ENCODE assay signal across 7 mouse cellular contexts in genomic region chr6:136471601-136472000, GRCm38 (mm10). TPM values are rescaled to one million over a fixed set of nuclear protein-coding genes. Genes with fewer than 3 reads are reported as not detected.
DNase-seq lines count a peak whose midpoint lies in the region; ATAC-seq and TF ChIP-seq lines count a peak whose summit lies in the region.

No protein-coding gene starts in this region.

- H3K27me3 ChIP-seq in spleen, adult 2 months (ENCODE audit: control insufficient read depth, insufficient read depth, low read length): no peaks in the 10 kb centered on the region
- H3K27me3 ChIP-seq in forebrain, embryonic 15.5 days: no peaks in the 10 kb centered on the region
- no peaks in the 10 kb centered on the region for H3K27me3 ChIP-seq in liver, embryonic 12.5 days (replicated peaks)

- H3K9ac ChIP-seq in forebrain, embryonic 15.5 days (replicated peaks): no peak overlapping the region
- no peak overlapping the region; the same call in 1 of the 2 replicates for H3K9ac ChIP-seq in liver, embryonic 12.5 days

- WGBS in spleen, adult 2 months: 48% methylated on average over 5 of the region's 5 CpGs
- WGBS in forebrain, embryonic 15.5 days: 23% methylated on average over 5 of the region's 5 CpGs
- WGBS in liver, embryonic 12.5 days (ENCODE audit: insufficient replicate concordance): 27% methylated on average over 5 of the region's 5 CpGs

- DNase-seq in spleen, adult 2 months (ENCODE audit: low read depth in 1 of 2, low spot score in 2 of 2): no peak
- no peak for DNase-seq in spleen, postnatal 36 days (ENCODE audit: low spot score in 2 of 2)
- peak; percentile 33 for DNase-seq in thymus, postnatal 4 days
- DNase-seq in cerebellum, adult 18-20 months: no peak
- no peak for DNase-seq in lung, postnatal 14 days

- no peaks in the 10 kb centered on the region for H3K9me3 ChIP-seq in forebrain, embryonic 15.5 days
- no peaks in the 10 kb centered on the region for H3K9me3 ChIP-seq in liver, embryonic 12.5 days (replicated peaks)

- peak overlapping the region; percentile 69 for H3K27ac ChIP-seq in spleen, adult 2 months (ENCODE audit: insufficient read depth, low read length)
- H3K27ac ChIP-seq in forebrain, embryonic 15.5 days (replicated peaks): peak overlapping the region; percentile 97
- peak overlapping the region; percentile 97 for H3K27ac ChIP-seq in liver, embryonic 12.5 days

- no peak overlapping the region for H3K4me3 ChIP-seq in spleen, adult 2 months (ENCODE audit: extremely low read depth, insufficient read depth, insufficient read length)
- no peak overlapping the region for H3K4me3 ChIP-seq in forebrain, embryonic 15.5 days
- H3K4me3 ChIP-seq in liver, embryonic 12.5 days: no peak overlapping the region

- H3K4me2 ChIP-seq in forebrain, embryonic 15.5 days (replicated peaks): no peak overlapping the region
- peak overlapping the region; percentile 64 for H3K4me2 ChIP-seq in liver, embryonic 12.5 days

- H3K4me1 ChIP-seq in spleen, adult 2 months (ENCODE audit: control insufficient read depth, insufficient read depth, insufficient read length): peaks cover 26% of the 10 kb centered on the region
- peaks cover 41% of the 10 kb centered on the region for H3K4me1 ChIP-seq in forebrain, embryonic 15.5 days
- H3K4me1 ChIP-seq in liver, embryonic 12.5 days: peaks cover 83% of the 10 kb centered on the region

- no peak for TF ChIP-seq POLR2A in spleen, adult 2 months (IDR thresholded peaks at IDR 0.05; ENCODE audit: low read depth, low read length)

- no peak for TF ChIP-seq CTCF in spleen, adult 2 months (IDR thresholded peaks at IDR 0.05; ENCODE audit: extremely low read depth, insufficient read depth, insufficient read length, insufficient replicate concordance)

- ATAC-seq in forebrain, embryonic 15.5 days (replicated peaks): no peak
- ATAC-seq in liver, embryonic 12.5 days: no peak

- H3K36me3 ChIP-seq in spleen, adult 2 months (ENCODE audit: control insufficient read depth, insufficient read depth, low read length): no peaks in the 10 kb centered on the region
- no peaks in the 10 kb centered on the region for H3K36me3 ChIP-seq in forebrain, embryonic 15.5 days
- no peaks in the 10 kb centered on the region for H3K36me3 ChIP-seq in liver, embryonic 12.5 days

RNA-seq across cellular contexts. Expression of gene Atf7ip, which starts 34.4 kb away (rescaled TPM):
- polyA plus RNA-seq in spleen, adult 2 months (2012; rRNA removed): 30.3 and 32.5 TPM in 2 replicates
- 45.6 and 46.9 TPM in 2 replicates for polyA plus RNA-seq in forebrain, embryonic 15.5 days (2015; fragmentation: Nextera tagmentation; extraction: Ambion mirVana)
- polyA plus RNA-seq in liver, embryonic 12.5 days (2016; fragmentation: Nextera tagmentation; extraction: Ambion mirVana): 23.2 and 24.8 TPM in 2 replicates

RNA-seq across cellular contexts. Expression of gene E330021D16Rik, which starts 56.2 kb away (rescaled TPM):
- polyA plus RNA-seq in spleen, adult 2 months (2012; rRNA removed): 0.14 TPM in 1 of 2 replicates, not detected in the other
- polyA plus RNA-seq in forebrain, embryonic 15.5 days (2015; fragmentation: Nextera tagmentation; extraction: Ambion mirVana): not detected in 2 replicates
- not detected in 2 replicates for polyA plus RNA-seq in liver, embryonic 12.5 days (2016; fragmentation: Nextera tagmentation; extraction: Ambion mirVana)
